Mouse (Mus musculus) neutrophil, adult 5-6 weeks (primary cell): Measurements from ENCODE around the gene Ubtd2. TPM values are rescaled to one million over a fixed set of nuclear protein-coding genes. Genes with fewer than 3 reads are reported as not detected.

Experiments
- ATAC-seq: fragments of 151-379, 151-347 bp; 2 replicates; pipeline ENCODE4 v1.8.0; 2017; ENCODE audit warnings: mild to moderate bottlenecking, moderate TSS enrichment; ENCODE audit not compliant: insufficient number of reproducible peaks, poor library complexity, low FRiP score, severe bottlenecking; ENCODE audit errors: extremely low read depth
- total RNA-seq: library from RNA; stranded (forward); fragments of 200-1000 nt; gene quantifications from 2 replicates; pipeline ENCODE4 v1.2.3, GENCODE M21; 2017

Gene Ubtd2
- total RNA-seq, 1 experiment from 2014 or later: 6.9 TPM

GRCm38 (mm10) chr11:32455507-32456141, 454 bp downstream of the Ubtd2 start:
- no peak; the same call in 1 of the 2 replicates for ATAC-seq

DNA sequence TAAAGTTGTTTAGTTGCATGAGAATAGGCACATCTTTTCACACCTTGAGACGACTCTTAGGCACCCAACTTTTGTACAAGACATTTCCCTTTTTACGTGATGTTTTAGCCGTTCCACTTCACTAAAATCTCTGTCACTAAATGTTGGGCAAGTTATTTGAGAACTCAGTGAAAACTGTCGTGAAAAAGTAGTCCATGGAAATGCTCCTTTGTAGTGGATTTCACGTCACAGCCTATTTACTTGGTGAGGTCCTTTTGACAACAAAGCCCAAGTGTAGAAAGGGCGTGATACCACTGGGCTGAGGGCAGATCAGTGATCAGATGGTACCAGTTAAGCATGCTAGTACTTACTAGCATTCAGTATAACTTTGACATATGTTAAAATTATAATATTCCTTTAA, 1.2 kb downstream of the Ubtd2 start:
- ATAC-seq: no peak

- no peak for ATAC-seq
Measured at GRCm38 (mm10) chr11:32464282-32464681, 9.1 kb downstream of the Ubtd2 start.

GRCm38 (mm10) chr11:32471925-32472324, 16.8 kb downstream of the Ubtd2 start:
- ATAC-seq: no peak

DNA sequence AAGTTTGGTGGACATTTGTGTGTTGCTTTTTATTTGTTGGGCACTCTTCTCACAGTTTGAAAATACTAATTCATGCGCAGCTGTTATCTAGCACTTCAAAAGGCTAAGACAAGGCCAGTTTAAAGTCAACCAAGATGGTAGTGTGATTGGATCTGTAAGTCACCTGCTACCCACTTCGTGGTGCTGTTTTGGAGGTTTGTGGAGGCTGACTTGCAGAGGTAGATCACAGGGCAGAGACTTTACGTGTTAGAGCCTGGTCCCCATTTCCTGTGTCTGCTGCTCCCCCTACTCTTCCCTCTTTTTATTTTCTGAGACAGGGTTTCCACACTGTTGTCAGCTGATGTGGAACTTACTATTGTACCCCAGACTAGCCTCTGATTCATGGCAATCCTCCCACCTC, 19.6 kb downstream of the Ubtd2 start:
- no peak for ATAC-seq

GRCm38 (mm10) chr11:32475487-32476236, 20.5 kb downstream of the Ubtd2 start:
- no peak for ATAC-seq

DNA sequence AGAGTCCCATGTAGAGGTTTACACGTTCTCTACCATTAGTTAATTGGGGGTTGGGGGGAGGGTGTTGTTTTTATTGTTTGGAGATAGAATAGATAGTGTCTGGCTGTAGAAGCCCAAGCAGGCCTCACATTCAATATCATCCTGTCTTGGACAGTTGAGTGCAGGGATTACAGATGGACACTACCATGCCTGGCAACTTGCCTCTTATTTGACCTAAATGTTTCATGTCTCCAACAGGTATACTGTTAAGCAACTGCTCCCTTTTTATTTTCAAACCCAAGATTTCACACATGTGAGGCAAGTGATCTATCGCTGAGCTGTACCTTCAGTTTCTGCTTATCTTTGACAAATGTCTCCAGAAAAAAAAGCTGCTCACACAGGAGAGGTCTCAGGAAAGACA, 26.4 kb downstream of the Ubtd2 start:
- no peak for ATAC-seq

DNA sequence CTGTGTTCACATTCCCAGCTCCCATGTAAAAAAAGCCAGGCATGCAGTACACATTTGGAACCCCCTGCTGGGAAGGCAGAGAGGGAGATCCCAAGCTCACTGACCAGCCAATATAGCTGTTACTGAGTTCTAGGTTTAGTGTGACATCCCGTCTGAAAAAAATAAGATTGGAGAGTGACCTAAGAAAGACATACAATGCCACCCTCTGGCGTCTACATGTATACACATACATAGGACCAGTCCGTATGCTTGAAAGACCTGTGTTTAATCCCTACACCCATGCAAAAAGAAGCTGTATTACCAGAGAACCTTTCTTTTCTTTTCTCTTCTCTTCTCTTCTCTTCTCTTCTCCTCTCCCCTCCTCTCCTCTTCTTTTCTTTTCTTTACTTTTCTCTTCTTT, 30.1 kb downstream of the Ubtd2 start:
- no peak for ATAC-seq

DNA sequence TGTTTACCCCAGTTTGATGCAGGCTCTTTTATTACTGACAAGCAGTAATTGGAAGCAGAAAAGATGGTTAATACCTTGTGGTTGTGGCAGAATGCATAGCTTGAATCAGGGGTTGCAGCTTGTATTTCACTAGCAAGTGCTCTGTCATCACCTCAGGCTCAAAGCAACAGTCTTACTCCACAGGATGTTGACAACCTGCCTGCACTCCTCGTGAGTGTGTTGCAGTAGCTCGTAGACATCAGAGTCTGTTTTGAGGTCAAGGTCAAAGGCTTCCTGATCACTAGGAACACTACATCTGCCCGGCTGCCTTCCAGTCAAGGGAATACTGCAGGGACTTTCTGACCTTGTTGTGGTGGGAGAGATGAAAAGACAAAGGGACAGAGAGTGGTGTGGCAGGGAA, 31.5 kb downstream of the Ubtd2 start:
- no peak for ATAC-seq

DNA sequence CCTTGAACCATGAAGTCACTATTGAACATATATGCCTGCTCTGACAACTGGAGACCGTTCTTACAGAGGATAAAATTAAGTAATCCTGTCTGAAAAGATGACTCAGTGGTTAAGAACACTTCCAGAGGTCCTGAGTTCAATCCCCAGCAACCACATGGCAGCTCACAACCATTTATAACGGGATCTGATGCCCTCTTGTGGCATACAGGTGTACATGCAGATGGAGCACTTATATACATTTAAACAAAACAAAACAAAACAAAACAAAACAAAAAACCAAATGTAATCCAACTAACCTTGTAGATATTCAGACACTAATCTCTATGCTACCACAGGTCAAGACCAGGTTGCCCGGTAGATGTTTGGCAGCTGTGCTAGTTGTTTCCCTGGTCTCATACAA, 32.3 kb downstream of the Ubtd2 start:
- ATAC-seq: no peak

- no peak for ATAC-seq
Measured at GRCm38 (mm10) chr11:32488344-32488743, 33.2 kb downstream of the Ubtd2 start.

DNA sequence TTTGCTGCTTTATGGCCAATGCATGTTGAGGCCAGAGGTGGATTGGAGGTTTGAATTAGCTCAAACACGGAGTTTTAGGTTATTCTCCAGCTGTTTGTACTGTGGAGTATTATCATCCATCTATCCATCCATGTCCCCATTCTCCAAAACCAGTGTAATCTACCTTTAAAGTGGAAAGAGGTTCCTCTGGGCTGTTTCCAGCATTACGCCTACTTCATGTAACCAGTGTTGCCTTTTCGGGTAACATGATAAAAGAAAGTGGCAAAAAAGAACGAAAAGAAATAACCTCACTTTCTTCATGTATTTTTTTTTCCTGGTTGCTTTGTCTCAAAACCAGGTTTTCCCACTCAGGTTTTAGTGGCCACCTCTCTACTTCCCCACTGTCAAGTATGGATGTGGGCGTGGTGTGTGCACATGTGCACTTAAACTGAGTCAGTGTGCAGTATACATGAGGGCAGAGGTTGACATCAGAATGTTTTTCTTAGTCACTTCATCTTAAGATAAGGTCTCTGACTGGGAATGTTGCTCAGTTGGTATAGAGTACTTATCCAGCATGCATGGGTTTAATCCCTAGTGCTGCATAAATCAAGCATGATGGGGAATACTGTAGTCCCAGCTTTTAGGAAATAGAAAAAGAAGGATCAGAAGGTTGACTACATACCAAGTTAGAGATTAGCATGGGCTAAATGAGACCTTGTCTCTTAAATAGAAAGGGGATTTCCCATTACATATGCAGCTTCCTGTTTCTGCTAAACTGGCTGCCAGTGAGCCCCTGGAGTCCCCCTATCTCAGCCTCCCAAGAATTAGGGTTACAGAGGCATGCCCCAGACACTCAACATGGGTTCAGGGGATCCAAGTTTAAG, 33.9 kb downstream of the Ubtd2 start:
- peak; percentile 84 for ATAC-seq

- no peak for ATAC-seq
Measured at GRCm38 (mm10) chr11:32491079-32491478, 35.9 kb downstream of the Ubtd2 start.

DNA sequence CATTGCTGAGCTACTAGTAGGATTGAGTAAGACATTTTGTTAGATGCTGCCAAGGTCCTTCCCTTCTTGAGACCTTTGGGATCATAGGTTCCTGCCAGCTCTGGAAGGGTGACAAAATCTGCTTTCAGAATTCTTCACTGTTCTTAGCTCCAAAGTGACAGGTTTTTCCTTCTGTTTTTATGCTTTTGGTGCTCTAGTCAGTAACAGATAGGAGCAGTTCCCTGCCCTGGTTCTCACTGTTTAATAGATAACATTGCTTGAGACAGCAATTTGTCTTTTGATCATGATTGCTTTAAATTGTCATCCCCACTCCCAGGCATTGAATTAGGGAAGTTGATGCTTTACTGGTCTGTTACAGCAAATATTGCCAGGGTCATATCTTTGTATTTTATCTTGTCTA, 38.1 kb downstream of the Ubtd2 start:
- no peak for ATAC-seq

DNA sequence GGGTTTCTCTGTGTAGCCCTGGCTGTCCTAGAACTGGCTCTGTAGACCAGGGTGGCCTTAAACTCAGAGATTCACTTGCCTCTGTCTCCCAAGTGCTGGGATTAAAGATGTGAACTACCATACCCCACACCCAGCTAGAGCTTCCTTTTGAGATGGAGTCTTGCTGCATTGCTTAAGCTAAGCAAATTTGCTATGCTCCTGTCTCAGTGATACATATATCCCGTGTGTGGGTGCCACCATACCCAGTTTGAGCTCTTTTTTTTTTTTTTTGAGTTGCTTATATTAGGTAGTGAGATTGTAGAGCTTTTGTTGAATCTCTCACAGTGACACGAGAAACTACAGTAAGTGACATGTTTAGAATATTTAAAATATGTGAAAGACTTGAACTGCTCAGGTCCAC, 40.1 kb downstream of the Ubtd2 start:
- ATAC-seq: no peak

- ATAC-seq: no peak
Measured at GRCm38 (mm10) chr11:32498757-32499535, 43.8 kb downstream of the Ubtd2 start.

DNA sequence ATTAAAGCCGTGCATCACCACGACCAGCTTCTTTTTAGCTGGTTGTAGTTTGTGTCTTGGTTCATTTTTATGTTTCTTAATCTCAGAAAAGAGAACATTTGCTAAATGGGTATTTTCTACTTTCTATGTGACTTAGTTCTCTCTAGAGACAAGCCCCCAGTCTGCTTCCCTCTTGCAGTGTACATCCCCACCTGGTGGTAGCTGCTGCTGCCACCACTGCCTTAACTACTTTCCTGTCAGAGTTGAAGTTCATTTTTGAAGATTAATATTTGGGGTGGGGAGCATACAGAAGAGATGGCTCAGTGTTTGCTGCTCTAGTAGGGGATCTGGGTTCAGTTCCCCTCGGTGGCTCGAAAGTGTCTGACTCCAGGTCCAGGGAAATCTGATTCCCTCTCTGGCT, 44.8 kb downstream of the Ubtd2 start:
- ATAC-seq: no peak

GRCm38 (mm10) chr11:32503711-32504110, 48.5 kb downstream of the Ubtd2 start:
- no peak for ATAC-seq

DNA sequence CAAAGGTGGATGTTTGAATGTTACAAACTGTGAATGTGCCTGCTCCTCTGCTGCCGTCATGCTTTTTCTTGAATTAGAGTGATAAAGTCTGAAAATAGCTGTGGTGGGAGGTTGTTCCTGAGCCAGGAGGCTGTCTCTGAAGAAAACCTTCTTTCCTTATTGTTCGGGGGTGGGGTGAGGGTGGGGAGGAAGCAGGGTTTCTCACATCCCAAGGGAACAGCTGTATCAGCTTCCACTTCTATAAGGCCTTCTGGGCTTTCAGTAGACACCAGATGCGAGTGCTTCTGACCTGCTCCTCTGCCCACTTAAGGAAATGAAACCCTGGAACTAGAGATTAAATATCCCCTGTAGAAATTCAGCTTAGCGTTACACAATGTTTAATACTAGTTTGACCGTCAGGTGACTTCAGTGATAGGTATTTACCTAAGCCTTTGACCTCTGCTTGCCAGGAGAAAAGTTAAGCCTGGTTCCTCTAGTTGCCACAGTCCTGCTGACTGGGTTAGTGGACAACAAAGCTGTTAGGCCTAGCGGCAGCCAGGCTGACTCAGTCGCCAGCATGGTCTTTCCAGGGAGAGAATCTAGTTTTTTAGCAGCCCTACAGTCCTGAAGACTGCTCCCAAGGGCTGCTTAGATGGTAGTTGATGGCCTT, 50.0 kb downstream of the Ubtd2 start:
- ATAC-seq: no peak
